Mouse (Mus musculus) cerebellum, adult 18-20 months (tissue): Measurements from ENCODE around the gene Mbnl2.

Experiments used
- DNase-seq, 2 experiments: peaks; one replicate each; pipeline ENCODE4 v3.0.0; 2021

Gene Mbnl2

DNA sequence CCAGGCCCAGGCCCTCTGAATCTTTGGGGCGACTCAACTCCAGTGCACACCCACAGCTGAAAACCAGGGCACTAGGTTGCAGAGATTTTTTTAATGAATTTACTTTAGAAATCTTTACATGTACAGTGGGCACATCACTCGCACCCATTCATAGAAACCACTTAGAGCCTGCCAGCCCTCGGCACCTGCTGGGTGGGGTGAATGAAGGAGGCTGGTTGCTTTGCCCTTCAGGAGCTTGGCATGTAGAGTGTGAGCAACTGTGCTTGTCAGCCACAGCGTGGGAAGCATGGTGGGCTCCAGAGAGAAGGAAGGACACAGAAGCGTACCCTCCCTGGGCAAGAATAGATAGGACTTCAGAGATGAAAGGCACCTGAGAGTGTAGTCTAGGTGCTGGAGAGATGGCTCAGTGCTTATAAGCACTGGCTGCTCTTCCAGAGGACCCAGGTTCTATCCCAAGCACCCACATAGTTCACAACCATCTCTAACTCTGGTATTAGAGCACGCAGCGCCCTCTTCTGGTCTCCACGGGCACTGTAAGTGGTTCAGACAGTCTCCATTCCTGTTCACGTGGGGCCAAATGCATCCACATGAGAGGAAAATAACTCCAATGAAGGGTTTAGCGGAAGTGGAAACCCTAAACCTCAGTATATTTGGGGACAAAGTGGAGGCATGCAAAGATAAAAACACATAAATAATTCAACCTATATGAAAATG, 114.9 kb downstream of the Mbnl2 start:
- no peak for DNase-seq

DNA sequence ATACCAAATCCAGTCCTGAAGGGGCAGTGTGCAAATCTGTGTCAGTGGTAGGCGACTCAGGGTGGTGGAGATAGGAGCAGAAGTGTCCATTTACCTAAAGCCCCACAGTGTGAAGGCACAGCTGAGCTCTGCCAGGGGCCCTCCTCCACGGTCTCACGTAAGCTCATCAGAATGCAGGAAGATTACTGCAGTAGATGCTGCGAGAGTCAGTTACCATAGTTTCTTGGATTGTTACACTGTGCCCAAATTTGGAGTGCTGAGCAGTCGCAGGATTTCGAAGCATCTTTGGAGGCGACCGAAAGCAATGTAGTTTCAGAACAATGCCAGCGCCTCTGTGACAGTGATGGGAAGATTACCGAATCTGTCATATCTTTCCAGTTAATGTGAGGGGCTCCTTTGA, 116.2 kb downstream of the Mbnl2 start:
- DNase-seq: no peak

DNA sequence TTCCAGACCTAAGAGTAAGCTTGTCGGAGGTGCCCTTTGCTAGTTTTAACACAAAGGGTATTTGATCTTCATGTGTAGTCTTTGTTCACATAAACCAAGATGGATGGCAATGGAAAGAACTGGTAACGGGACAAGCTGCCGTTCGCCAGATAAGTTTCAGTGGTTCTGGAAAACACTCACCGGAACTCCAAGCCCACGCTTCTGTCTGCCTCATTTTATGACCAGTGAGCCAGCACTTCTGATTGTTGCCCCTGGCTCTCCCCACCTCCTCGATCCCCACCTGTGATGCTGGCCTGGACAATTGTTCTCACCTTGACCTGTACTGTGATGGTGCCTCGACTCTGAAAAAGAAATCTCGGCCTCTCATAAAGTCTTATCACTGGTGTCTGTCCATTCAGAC, 117.0 kb downstream of the Mbnl2 start:
- DNase-seq: no peak

DNA sequence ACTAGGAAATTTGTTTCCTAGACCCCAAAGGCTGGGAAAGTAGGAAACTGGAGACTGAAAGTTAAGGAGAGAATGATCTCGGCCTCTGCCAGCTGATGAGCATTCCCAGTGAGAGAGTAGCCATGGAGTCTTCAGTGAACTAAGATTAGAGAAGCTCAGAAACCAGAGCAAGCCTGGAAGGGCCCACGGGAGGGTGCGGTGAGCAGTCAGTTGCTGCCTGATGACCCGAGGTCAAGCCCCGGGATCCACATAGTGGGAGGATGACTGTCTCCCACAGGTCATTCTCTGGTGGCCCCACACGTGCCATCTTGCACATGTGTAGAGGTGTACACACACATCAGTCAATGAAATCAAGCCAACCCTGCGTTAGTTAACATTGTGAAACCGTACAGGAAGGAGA, 118.0 kb downstream of the Mbnl2 start:
- DNase-seq: no peak

DNA sequence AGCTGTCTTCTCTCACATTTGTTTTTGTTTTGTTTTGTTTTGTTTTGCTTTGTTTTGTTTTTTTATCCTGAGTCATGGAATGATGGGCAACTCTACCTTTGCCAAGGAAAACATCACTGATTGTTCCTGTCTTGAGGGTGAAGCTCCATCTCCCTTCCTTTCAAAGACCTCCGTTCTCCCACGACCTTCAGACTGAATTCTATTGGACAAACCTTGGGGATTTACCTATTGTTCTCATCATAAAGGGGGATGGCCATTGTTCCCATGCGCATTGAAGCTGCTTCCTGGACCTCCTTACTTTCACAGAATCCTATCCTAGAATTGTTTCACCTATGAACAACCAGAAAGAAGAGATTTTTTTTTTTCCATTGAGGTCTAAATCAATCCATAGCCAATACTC, 118.7 kb downstream of the Mbnl2 start:
- no peak for DNase-seq

DNA sequence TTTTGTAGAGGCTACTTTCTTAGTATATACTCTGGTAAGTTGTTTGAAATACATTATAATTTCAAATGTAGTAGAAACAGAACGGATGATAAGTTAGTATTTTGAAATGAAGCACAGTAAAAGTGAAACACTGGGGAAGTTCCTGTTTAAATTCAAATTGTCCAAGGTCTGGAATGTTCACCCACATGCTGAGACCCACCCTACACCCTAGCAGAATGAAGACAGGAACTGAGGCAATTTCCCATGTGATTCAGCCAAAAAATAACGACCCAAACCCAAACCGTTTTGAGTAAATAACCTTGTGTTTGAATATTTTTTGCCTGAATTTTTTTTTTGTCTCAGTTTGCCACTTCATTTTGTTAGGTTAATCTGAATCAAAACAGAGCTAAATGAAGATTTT, 119.4 kb downstream of the Mbnl2 start:
- DNase-seq: no peak

DNA sequence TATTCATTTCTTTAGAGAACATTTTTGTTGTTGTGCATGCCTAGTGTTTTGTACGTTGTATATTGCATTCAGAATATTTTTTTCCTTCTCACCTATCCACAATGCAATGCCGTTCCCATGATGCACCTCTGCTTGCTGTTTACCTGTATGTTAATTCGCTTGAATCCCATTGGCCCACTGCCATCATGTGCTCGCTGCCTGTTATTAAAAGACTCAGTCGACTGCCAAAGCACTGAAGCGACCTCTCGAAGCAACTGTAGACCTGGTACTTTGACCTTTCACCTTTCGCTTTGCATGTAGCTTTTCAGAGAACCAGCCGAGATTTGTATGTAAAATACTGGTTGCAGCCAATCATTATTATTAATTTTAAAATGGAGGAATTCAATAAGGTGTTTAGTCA, 120.0 kb downstream of the Mbnl2 start:
- DNase-seq: no peak

DNA sequence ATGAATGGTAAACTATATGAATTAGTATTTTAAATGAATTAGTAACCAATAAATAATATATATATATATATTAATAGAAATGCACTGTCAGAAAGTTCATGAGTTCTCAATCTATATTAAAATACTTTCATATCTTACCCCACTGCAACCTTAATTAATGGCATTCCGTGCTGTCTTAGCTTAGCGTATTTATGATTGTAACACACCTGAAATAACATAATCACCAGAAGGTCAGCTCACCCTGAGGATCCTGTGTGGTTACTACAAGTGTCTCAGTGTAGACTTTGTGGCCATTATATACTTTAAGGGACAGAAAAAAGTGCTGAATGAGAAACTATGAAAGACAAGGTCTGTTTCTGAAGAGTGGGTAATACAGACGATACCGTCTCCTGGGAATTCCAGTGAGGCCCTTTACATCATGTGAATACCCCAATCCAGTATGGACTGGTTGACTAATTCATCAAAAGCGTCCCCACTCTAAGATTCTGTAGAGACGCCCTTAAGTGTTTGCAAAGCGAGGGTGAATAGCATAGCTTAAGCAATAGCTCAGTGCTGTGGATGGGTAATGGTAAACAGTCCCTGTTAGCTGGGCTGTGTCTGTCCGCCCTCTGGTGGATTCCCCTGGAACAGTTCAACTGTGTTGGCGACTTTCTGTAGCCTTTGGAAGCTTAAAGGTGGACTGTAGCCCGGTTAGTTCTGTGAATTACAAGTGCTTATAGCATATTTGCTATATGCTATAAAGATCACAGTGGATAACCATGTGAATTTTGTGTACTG, 122.6 kb downstream of the Mbnl2 start:
- peak; percentile 83 to 84 for DNase-seq

DNA sequence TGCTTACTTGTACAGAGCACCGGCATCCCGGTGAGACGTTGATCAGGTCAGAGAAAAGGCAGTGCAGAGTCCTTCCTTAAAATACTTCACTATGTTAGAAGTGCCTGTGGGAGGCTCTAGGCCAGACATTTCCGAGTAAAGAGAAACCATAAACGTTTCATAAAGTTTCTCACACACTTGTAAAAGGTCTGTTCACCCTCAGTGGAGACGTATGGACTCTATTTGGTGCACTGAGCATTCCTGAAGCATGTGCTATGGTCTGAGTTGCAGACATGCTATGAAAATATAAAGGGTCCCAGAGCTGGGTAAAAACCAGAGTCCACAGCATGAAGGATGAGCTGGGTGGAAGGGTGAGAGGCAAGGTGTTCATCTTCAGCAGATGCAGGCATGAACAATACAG, 124.1 kb downstream of the Mbnl2 start:
- DNase-seq: no peak

DNA sequence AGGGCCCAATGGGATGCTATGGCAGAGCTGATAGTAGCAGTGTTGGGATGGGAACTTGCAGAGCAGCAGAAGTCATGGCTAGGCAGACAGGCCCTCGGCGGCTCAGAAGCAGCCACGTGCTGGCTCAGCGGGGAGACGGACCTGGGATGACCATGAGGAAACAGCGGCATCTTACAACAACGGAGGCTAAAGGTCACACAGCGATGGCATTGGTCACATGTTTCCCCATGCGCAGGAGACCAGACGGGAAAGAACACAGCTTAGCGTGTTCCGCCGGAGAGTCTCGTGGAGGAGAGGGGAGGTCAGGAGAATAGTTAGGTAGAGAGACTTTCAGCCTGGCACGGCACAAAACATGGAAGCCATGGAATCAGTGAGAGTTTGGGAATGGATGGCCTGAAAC, 125.7 kb downstream of the Mbnl2 start:
- no peak for DNase-seq

DNA sequence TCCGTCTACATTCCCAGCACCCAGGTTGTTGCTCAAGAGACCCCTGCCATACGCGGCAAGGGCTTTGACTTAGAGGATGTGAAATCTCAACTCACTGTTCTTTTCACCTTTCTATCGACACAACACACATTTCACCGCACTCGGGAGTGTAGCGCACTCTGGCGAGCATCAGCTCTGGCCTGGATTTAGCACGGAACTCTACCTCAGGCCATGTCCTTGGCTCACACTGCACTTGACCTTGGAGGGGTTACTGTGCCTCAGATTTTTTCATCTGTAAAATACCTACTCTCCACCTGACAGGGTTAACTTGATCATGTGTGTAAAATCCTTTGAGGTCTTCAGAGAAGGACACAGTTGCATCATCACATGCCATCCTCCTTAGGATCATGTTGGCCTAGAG, 127.2 kb downstream of the Mbnl2 start:
- DNase-seq: no peak

DNA sequence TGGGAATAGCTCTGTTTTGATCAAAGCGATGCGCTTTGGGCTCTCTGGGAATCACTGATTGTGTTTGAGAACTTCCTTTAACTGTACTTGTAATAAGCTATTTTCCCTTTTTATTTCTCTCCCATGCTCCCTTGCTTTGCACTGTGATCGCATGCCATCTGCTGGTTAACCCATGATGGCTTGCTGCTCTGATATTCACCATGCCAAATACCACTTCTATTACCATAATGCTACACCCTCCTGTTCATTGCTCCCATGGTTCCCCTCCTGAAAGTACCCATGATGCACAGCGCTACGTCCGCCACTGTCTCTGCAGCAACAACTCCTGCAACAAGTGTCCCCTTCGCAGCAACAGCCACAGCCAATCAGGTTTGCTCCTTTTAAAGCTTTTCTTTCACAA, 128.9 kb downstream of the Mbnl2 start:
- no peak for DNase-seq

DNA sequence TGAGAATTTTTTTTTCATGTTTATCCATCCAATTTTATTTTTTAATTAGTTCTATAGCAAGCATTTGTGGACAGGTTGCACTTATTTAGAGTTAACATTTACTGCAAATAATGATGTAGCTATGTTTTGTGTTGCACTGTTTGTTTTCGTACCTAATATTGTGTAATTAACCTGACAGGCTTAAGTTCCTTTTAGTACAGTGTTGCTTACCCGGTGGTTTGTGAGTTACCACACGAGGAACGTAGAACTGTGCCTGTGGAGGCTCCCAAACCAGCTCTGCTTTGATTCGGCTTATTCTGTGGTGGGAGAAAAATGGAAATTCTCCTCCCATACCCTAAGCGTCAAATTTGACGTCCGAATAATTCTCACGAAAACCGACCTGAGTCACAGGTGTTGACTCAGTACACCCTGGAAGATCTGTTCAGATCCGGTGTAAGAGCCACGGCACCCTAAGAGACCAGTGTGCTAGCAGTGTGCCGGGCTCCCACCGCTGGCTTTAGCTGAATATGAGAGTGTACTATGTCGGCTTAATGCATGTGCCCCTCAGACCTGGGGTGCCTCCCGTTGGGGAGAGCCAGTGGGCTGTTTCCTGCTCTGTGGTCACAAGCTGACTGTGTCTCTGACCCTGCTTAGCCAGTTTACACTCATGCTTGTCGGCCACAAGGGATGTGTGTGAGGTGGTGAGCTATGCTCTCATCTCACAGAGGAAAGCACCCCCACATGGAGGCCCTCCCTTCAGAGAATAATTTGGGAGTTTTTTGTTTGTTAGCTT, 129.5 kb downstream of the Mbnl2 start:
- no peak for DNase-seq

DNA sequence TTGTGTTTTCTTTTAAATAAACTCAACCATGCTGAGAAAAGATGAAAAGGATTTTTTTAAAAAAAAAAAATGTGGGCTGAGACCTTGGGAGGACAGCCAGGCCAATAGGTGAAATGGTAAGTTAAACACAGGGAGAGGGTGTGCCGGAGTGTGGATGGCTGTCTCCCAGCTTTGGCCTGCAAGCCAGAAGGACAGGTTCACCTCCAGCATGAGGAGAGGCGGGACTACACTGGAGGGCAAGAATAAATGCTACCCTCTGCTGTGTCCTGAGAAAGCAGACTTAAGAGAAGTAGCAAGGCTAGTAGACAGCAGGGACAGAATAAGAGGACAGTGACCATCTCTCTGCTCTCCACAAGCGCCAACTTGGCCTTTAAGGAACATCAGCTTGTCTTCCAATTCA, 130.1 kb downstream of the Mbnl2 start:
- no peak for DNase-seq

DNA sequence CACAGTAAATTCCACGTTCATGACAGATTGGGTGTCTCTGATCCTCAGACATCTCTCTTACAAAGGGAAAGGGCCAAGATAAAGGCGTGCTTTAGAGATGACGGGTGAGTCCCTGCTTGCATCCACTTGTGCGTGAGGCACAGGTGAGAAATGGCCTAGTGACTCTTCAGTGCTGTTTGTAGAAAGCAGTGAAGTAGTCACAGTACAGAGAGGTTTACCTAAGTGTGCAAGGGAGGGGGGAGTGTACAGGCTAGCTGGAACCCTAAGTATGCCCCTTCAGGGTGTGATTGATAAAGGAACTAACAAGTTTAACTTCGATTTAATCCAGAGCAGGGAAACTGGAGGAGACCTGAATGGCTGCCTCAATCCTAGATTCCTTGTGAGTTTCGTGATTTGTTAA, 130.8 kb downstream of the Mbnl2 start:
- no peak for DNase-seq

DNA sequence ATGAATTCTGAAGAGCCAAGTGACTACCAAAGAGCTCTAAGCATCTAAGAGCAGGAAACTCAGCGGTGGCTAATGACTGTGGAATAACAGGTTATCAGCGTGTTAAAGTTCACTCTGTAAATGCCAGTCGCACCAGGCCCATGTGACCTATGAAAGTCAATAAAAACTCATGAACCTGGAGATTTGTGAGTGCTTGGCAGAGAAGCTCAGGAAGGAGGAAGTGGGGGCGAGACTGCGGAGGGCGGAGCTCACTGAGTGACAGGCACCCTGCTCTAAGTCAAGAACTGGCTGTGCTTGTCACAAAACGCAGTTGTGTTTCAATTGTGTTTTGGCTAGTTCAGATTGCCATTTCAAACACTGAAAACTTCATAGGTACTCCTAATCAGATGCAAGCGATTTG, 131.4 kb downstream of the Mbnl2 start:
- no peak for DNase-seq

DNA sequence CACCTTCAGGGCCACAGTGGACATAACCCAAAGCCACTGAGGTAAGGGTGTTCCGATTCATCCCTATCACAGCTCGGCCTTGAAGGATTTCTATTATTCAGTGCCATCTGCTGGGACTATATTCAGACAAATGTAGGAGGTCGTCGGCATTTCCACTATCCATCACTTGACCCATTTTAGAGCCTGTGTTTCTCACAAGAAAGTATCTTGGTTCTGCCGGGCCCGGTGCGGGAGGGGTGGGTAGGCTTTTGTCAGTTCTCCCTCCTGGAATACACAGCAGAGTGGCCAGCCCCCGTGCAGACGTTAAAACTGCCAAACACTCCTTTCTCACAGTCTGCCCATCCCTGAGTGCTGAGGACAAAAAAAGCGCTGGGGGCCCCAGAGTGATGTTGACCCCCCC, 134.4 kb downstream of the Mbnl2 start:
- no peak for DNase-seq

DNA sequence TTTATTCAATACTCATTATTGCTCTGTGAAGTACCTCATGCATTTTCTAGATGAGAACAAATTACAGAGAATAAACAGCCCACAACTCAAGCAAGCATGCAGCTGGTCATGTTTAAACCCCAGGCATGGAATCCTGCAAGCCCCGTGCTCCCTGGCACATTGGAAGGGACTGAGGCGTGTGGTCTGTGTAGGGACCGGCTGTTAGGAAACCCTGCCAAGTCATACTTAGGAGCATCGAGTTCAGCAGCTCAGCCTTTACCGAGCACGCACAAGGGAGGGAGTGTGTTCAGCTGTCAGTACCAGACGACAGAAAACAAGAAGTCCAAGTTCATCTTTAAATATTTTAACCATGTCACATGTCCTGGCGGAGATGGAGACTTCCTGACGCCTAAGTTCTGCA, 141.4 kb downstream of the Mbnl2 start:
- peak in 1 of 2 experiments; percentile 25 for DNase-seq

DNA sequence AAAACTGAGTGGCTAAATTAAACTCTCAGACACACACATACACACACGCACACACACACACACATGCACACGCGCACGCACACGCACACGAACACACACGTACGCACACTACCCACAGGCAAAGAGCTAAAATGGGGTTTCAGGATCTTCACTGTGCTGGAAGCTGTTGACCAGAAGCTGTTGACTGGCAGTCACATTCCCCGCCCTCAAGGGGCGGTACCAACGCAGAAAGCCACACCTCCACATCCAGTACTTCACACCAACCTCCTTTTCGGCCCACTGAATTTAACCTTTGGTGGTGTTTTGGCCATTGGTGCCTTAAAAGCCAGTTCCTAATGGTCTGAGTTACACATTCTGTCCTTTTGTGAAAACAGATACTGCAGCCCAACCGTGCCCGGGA, 143.5 kb downstream of the Mbnl2 start:
- DNase-seq: no peak

DNA sequence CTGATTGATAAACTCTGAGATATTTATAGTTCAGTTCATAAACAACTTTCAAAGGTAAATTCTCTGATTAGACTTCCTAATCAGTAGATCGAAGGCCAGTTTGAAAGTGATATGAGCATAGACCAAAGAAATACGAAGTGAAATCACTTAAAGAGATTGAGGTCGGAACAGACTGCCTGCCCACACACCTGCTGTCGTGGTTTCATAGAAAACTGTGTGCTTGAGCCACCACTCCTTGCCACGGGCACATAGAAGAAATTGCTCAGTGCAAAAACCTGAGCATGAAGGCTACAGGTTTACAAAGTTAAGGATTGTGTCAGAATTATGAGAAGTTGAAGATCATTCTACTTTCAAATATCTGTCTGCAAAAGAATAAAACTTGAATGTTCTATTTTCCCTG, 153.0 kb downstream of the Mbnl2 start:
- DNase-seq: no peak

DNA sequence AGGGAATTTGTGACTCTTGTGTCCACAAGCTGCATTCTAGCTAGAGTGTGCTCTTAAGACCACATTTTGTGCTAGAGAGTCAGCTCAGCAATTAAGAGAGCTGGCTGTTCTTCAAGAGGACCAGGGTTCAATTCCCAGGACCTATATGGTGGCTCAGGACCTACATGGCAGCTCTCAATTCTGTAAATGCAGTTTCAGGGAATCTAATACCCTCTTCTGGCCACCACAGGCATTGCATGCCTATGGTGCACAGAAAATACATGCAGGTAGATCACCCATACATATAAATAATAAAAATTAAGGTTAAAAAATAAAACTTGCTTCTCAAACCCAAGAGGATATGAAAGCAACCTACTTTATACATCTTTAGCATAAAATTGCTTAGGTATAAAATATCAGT, 157.3 kb downstream of the Mbnl2 start:
- DNase-seq: no peak

DNA sequence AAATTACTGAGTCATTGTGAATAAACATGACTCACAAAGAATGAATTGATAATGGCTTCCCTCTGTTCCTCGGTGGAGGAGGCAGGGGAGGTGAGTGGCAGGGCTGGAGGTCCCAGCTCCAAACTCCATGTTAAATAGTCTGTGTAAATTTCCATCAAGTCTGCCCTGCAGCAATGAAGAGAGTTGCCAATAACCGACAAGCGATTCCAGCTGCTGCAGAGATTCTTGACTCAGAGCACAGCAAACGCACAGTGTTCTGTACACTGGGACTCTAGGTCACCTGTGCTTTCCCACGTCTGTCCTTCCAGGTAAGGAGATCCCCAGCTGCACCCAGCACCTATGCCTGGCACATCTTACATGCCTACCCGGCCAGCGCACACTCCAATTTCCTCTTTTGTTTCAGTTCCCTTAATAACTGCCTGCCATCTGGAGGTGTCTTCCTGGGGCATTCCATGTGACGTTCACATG, 158.5 kb downstream of the Mbnl2 start:
- DNase-seq: peak in 1 of 2 experiments; percentile 14

DNA sequence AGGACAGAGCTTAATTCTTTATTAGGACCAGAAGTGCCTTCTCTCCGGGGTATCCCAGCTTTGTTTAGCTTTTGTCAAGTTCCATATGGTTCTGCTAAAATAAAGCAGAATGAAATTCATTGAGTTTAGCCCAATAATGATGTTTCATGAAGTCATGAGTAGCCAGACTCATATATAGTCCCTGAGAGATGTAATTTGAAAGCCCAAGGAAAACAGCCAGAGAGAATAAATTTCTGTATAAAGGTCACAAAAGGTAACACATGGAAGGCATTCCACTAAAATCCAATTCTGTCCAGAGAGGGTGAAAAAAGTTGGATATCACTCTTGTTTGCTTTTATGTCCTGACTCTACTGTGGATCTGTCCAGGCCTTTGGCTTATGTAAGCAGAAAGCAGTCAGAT, 159.4 kb downstream of the Mbnl2 start:
- no peak for DNase-seq

DNA sequence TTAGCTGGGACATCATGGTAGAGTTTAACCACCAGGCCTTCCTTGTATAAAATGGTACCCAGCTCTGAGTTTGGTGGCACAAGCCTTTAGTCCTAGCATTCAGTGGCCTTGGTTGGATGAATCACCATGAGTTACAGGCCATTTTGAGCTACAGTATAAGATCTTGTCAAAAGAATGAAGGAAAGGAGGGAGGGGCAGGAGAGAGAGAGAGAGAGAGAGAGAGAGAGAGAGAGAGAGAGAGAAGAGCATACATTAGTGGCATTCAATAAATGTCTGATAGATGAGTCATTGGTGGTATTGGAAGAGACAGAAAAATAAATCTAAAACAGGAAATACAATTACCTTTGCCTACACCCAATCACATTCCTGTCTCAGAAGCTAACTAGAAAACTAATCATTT, 165.2 kb downstream of the Mbnl2 start:
- no peak for DNase-seq
